Mouse (Mus musculus) stomach, embryonic 15.5 days (tissue): Measurements from ENCODE around the gene Nelfcd. TPM values are rescaled to one million over a fixed set of nuclear protein-coding genes. Genes with fewer than 3 reads are reported as not detected.

Source experiments
- polyA plus RNA-seq: library from polyadenylated mRNA; unstranded; fragments of >200 nt; fragmentation: Nextera tagmentation; extraction: Ambion mirVana; gene quantifications from 2 replicates; pipeline ENCODE4 v1.2.1, GENCODE M21; 2015

Gene Nelfcd
- polyA plus RNA-seq, 1 experiment from 2014 or later, result 92.4 TPM

Other genes with a start within 250 kb of the Nelfcd start
- gene Gnas, start 131.5 kb upstream of the Nelfcd start, polyA plus RNA-seq, result 1,615 and 1,630 TPM in 2 replicates
- 37.5 and 62.9 TPM in 2 replicates for gene Gm20721, start 69.1 kb upstream of the Nelfcd start, polyA plus RNA-seq
- 181 and 199 TPM in 2 replicates for gene Ctsz, start 23.2 kb downstream of the Nelfcd start, polyA plus RNA-seq
- gene Tubb1, start 34.9 kb downstream of the Nelfcd start, polyA plus RNA-seq, result 1.8 and 2.3 TPM in 2 replicates
- gene Atp5e, start 48.3 kb downstream of the Nelfcd start, polyA plus RNA-seq, result 673 and 703 TPM in 2 replicates
- 113 and 114 TPM in 2 replicates for gene Prelid3b, start 57.3 kb downstream of the Nelfcd start, polyA plus RNA-seq
- 0.03 and 0.04 TPM in 2 replicates for gene Zfp831, start 227.7 kb downstream of the Nelfcd start, polyA plus RNA-seq